Mouse (Mus musculus): ENCODE measurements around the gene Foxk1.

Gene Foxk1

DNA sequence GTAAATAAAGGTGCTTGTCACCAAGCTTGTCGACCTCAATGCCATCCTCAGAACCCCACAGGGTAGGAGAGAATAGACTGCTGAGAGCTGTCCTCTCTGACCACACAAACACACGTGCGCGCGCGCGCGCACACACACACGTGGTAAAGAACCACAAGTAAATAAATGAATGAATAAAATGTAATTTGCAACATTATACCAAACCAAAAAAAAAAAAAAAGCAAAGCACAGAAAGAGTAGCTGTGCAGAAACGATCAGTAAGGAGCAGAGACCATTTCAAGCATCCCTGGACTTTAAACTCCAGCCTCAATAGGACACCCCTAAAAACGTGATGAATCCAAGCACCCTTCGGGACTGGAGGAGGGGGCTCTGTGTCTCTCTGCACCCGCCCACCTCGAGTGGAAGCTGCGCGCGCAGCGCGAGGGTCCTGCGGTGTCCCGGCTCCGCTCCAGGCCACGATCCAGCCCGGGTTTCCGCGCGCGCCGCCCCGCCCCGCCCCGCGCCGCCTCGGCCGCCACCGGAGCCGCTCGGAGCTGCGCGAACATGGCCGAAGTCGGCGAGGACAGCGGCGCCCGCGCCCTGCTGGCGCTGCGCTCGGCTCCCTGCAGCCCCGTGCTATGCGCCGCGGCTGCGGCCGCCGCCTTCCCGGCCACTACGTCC lies at the start of gene Foxk1:
TSS of gene Foxk1 (plus strand) at position 517 of the 660 bp plus-strand sequence.
- peak; percentile 98 for DNase-seq (ENCODE audit: low spot score)

DNA sequence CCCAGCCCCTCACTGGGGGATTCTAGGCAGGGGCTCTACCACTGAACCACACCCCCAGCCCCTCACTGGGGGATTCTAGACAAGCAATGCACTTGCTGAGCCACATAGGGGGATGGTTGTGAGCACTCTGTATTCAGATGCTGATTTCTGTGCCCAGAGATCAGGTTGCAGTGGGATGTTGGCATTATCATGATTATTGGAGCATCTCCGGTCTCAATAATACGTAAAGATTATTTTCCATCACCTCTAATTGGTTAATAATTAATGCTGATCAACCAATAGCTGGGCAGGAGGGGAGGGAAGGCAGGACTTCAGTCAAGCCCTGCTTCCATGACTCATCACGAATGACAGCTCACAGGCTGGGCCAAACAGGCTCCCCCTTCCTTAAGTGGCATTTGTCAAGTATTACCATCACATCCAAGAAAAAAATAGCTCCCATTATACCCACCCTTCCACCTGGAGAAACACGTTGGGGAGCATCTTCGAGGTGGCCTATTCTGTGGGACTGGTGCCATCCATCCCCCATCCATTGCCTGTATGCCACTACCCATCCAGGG lies 48.9 kb upstream of the Foxk1 start:
- DNase-seq (ENCODE audit: low spot score): no peak

DNA sequence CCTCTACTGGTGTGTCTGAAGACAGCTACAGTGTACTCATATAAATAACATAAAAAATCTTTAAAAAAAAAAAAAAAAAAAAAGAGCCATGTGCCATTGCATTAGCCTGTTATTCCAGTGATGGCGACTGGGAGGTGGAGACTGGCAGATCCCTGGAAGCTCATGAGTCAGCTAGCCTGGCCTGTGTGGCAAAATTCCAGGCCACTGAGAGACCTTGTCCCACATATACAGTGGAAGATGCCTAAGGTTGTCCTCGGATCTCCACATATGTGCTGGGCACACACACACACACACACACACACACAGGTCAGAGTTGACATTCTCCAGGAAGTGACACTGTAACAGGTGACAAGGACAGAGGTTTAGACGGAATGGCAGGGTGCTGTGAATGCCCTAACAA lies 46.2 kb upstream of the Foxk1 start:
- DNase-seq (ENCODE audit: low spot score): no peak

DNA sequence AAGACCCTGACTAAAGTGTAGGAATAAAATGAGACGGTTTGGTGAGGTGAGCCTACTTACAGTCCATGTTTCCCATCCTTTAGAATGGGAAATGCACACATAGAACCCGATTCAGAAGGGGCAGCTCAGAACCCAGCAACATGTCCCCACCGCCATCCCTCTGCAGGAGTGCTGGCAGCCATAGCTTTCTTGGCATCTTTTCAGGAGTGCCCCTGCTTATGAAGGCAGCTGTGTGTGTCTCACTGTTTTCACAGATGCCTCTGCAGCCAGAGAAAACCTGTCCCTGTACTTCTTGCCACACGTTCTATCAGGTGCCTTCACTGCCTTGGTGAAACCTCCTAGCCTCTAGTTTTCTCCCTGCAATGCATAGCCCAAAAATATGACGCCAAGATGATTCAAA lies 40.1 kb upstream of the Foxk1 start:
- DNase-seq (ENCODE audit: low spot score): no peak

DNA sequence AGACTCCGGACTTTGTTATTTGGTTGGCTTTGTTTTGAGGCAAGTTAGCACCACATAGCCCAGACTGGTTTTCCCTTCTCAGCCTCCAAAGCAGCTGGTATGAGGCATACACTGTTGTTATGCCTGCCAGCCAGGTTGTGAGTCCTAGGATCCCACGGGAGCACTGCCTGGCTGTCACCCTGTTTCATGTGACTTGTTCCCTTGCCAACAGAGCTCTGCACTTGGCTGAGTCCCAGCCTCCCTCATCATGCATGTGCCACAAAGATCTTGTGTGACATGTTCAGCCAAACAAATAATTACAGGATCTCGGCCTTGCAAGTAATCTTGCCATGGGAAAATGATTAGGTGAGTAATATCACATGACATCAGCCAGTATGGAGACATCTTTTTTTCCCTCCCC lies 38.4 kb upstream of the Foxk1 start:
- no peak for DNase-seq (ENCODE audit: low spot score)

DNA sequence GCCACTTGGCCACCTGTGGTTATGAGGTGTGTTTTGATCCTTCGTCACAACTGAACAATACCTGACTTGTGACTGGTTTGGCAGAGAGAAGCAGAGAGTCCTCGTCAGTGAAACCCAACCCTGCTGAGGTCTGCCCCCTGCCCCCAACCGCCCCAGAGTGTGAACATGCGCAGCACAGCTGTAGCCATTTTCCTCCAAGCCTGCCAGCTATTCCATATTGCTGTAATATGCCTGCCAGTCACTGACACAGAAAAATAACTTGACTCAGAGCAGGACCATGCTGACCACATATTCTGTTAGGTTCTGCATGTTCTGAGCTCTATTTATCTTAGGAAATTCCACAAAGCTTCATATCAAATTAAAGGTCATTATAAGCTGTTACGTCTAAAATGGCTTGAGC lies 37.2 kb upstream of the Foxk1 start:
- DNase-seq (ENCODE audit: low spot score): no peak

DNA sequence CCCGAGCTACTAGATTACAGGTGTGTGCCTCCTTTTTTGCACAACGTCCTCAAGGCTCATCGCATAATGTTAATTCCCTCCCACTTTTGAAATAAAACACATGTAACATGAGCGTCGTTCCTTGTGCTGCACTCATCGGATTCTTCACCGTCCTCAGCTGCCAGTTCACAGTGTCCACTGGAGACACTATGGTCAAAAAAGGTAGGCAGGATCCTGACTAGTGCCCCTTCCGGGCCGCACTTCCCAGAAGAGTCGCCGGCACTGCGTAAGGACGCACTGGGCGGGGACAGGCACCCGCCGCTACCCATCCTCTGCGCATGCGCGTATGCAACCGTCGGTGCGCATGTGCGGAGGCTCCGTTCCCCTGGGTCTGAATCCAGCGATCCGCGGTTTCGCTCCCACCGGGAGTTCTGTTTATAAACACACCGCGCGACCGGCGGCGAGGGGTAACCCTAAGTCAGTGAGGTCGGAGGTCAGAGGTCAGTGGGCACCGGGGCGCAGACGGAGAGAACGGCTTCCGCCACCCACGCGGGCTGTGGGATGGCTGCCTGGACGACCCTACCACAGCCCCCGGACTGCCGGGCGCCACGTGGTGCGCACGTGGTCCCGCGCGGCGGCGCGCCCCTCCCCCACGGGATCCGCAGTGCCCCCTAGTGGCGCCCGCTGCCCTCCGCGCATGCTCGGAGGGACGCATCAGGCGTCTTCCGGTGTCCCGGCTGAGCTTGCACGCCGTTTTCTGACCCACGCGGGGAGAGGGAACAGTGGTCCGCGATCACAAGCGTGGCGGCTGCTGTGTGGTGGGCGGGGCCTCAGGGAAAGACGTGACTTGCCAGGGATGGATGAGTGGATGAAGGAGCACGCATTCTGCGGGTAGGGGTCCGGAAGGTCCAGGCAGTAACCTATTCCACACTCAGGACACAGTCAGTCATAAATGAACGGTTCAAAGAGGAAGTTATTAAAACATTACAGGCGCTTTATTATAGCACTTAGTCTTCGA lies 33.9 kb upstream of the Foxk1 start:
- DNase-seq (ENCODE audit: low spot score): peak; percentile 99

DNA sequence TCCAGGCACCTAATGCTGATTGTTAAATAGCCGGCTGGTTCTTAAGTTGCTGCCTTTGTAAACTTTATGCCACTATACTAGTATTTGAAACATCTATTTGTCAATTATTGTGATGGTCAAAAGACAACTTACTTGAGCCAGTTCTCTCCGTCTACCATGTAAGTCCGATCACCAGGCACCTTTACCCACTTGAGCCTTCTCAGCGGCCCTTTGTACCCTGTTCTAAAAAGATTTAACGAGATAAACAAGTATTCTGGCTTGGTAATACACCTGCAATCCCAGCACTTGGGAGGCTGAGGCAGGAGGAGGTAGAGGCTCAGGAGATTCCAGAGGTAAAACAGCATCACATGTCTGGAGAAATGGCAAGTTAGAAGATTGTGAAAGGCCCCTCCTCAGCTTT lies 33.2 kb upstream of the Foxk1 start:
- DNase-seq (ENCODE audit: low spot score): no peak

DNA sequence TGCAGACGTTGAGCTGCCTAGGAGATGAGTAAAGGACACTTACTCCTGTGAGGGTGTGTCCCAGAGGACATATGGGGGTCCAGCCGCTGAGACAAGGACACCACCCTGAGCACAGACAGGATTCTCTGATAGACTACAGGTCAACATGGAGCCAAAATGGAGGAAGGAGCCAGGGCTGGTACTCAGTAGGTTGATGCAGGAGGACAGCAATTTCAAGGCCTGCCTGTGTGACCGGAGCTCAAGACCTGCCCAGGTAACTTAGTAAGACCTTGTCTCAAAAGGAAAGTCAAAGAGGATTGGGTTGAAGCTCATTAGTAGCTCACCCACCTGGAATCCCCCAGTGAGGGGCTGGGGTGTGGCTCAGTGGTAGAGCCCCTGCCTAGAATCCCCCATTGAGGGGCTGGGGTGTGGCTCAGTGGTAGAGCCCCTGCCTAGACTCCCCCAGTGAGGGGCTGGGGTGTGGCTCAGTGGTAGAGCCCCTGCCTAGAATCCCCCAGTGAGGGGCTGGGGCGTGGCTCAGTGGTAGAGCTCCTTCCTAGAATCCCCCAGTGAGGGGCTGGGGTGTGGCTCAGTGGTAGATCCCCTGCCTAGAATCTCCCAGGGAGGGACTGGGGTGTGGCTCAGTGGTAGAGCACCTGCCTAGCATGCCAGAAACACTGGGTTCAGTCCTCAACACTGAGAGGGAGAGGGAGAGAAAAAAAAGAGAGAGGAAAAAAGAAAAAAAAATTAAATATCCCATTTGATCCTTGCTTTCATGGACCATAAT lies 30.7 kb upstream of the Foxk1 start:
- no peak for DNase-seq (ENCODE audit: low spot score)

DNA sequence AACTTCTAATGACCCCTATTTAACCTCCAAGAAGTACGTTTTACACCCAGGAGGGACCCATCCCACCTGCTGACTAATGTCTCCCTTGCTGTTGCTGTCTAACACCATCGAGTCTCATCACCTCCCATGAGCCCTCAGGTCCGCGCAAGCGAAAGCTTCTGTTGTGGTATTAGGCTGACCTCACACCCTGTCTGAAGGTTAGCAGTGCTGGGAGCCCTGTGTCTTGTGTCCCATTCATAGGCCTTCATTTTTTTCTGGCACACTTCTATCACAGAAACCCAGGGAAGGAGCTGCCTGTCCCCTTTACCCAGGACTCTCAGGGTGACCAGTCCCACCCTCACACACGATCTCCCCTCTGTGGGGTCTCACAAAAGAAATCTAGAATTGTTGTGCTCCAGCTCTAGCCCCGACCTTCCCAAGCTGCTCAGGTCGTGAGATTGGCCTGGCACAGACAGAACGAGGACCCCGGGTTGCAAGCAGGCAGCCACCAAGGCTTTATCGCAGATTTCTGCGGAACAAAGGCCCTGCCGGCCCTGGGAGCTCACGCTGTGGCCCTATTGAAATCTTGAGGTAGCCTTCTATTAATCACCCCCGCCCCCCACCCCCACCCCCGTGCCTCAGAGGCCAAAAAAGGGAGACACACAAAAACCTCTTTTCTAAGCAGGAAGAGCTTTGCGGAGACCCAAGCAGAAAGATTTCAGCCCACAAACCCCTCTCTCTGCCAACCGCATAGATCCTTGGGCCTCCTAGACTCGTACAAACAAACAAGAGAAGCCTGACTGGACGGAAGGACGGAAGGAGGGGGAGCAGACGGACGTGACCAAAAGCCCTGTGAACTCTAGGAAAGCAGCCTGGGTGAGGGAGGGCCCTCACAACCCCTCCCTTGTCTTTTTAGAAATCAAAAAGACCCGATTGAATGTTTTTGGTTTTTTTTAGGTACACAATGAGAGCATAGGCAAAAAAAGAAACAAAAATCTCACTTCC lies 29.8 kb upstream of the Foxk1 start:
- no peak for DNase-seq (ENCODE audit: low spot score)

DNA sequence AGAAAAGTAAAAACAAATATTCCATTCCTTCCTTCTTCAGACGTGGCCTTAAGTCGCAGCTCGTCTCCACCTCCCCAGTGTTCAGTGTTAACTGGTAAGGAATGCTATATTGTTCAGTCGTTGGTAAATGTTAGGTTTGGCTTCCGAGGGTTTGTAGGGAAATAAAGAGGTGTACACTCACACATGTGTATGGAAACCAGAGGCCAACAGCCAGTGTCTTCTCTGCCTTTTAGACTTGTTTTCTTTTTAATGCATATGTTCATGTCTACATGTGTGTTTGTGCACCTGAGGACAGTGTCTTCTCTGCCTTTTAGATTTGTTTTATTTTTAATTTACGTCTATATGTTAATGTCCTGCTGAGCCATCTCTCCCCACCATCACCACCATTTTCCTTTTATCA lies 29.1 kb upstream of the Foxk1 start:
- no peak for DNase-seq (ENCODE audit: low spot score)

DNA sequence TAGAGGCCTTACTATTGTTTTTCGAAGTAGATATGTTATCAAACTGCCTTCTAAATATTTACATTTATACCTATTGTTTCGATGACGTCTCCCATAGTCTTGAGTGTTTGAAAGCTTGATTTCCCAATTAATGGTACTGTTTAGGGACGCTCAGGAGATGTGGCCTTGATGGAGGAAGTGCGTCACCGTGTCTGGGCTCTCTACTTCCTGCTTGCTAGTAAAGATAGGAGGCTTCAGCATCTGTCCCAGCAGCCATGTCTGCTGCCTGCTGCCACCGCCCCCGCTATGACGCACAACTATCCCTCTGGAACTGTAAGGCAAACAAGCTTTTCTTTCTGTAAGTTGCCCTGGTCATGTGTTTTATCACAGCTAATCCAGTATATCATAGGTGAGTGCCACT lies 27.0 kb upstream of the Foxk1 start:
- no peak for DNase-seq (ENCODE audit: low spot score)

DNA sequence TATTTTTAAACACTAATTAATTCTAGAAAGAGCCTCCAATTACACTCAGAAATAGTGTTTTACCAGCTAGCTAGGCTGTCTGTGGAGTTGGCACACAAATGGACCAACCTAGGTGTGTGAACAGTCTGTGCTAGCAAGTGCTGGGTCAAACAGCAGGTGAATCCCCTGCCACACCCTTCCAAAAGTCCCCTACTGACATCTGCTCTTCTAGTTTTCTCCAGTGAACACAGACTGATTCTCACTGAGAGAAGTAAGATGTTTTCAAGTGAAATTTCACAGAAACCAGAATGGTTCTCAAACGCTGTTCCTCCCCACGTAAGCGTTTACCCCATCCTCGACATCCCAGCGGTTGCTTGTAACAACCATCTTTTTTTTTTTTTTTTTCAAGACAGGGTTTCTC lies 25.7 kb upstream of the Foxk1 start:
- DNase-seq (ENCODE audit: low spot score): no peak

DNA sequence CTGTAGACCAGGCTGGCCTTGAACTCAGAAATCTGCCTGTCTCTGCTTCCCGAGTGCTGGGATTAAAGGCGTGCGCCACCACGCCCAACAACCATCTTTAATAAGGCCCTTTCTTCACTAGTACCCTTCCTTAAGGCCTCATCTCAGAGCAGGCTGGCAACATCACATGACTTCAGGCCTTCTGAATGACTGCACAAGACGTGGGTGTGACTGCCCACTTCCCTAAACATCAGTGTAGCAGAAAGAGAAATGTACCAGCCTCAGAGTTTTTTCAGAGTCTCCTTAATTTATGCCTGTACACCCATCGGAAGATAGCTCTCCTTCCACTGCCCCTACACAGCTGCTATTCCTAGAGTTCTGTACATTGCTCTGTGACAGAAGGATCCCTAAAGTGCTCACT lies 25.2 kb upstream of the Foxk1 start:
- DNase-seq (ENCODE audit: low spot score): no peak

DNA sequence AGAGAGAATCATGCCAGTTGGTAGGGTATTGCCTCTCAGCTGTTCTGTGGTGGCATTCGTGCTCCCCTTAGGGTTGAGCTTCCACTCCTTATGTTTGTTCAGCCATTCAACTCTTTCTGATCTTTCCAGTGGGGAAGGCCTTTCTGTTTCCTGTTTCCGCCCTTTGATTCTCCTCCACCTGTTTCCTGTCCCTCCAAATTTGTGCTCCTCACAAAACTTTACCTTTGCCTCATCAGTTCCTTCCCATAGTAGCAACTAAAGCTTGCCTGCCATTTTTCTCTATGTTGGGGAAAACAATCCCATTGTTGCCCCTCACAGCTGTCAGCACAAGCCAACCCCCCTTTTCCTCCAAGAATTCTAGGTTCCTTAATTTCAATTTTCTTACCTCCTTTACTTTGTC lies 23.2 kb upstream of the Foxk1 start:
- DNase-seq (ENCODE audit: low spot score): no peak

DNA sequence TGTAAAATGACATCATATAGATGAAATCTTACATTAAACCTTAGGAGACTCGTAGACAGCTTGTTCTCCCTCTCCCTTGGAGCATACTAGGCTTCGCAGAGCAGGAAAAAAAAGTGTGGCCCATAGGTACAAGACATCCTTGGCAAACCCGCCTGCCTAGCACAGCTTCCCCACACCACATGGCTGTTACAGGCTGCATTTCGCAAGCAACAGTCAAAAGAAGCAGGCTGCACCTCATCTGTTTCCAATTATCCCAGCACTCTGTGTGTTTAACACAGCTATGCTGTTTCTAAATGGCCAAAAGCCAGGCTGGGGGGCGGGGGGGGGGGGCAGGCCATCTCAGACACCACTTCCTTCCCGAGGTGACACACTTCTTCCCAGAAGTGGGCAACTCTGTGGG lies 20.8 kb upstream of the Foxk1 start:
- no peak for DNase-seq (ENCODE audit: low spot score)

DNA sequence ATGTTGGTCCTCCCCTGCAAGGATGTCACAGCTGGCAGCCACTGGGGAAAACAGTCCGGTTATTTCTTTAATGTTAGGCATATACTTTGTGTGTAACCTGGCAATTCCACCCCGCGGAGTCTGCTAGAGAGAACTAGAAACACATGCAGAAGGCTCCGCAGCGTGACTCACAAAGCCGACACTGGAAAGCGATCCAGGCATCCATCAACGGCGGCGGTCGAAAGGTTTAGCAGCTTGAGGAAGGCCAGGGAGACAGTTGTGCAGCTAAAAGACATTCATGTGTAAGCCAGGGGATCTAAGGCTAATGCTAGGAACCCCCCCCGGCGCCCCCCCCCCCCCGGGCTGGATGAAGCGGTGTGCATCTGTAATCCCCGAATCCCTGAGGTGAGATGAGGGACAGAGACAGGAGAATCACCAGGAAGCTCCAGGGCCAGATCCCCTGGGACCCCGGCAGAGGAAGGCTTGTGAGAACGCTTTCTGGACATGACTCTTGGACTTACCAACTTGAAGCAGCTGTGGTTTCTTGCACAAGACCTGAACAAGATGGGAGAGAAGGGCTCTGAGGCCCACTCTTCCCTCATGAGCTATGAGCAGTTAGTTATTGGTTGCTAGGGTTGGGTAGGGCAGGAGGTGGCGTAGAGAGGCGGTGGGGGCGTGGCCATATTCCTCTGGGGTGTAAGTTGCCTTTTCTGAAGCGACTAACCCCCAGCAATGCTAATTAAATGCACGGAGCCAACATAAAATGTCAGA lies 16.2 kb upstream of the Foxk1 start:
- DNase-seq (ENCODE audit: low spot score): no peak

DNA sequence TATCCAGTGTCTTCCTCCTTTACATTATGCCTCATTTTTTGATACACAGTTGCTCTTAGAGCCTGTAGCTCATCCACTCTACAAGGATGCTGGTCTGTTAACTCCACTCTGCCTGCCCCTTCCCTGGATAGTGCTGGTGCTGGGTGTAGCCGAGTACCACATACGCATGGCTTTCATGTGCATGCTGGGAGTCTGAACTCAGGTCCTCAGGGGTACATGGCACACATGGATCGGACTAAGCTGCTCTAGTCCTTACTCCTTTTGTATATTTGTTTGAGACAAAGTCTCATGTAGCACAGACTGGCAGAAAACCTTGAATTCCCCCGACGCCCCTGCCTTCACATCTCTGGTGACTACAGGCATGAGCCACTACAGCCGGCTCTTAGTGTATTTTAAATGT lies 15.0 kb upstream of the Foxk1 start:
- no peak for DNase-seq (ENCODE audit: low spot score)

DNA sequence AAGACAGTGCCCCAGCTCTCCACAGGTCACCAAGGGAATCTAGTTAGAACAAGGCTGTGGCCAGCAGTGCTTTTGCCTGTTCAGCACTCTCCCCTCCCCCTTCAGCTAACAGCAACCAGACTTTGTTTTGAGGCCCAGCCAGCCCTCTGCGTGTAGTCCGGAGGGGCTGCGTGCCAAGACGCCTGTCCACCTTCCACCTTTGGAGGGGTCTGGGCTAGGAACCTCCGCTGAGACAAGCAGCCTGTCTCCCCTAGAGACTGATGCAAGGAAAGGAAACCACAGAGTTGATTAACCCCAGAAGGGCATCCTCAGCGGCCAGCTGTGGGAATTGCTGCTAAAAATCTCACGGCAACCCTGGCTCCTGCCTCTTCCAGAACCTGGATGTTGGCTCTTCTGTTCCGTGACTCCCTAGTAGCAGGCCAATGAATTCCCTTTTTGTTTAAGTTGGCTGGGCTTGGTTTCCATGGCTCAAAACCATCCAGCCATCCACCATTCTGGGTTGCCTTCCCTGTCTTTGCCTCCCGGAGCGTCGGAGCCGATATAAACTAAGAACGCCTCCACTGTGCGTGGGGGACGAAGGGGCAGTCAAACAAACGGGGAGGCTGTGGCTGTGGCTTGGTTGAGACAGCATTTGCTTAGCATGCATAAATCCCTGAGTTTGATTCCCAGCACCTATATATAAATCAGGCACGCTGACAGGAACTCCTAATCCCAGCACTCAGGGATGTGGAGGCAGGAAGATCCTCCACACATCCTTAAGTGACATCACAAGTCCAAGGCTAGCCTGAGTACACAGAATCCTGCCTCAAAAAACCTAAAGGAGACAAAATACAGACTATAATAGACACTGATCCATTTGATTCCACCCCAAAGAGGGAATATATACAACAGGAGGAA lies 14.3 kb upstream of the Foxk1 start:
- peak; percentile 66 for DNase-seq (ENCODE audit: low spot score)

All from testis, postnatal 10 days (tissue).